Mouse (Mus musculus) cerebellum, postnatal 14 days (tissue): ENCODE results near the gene Vmn1r44.
"Not testable (repeated sequence)": the region's sequence is repeated elsewhere in the genome, so short reads cannot be mapped to it uniquely, and the experiment has no call there.

ENCODE experiments used
- DNase-seq, 2 experiments: peaks; one replicate each; pipeline ENCODE4 v3.0.0; 2021; ENCODE audit warnings: mixed read lengths in 2 of 2

Gene Vmn1r44

DNA sequence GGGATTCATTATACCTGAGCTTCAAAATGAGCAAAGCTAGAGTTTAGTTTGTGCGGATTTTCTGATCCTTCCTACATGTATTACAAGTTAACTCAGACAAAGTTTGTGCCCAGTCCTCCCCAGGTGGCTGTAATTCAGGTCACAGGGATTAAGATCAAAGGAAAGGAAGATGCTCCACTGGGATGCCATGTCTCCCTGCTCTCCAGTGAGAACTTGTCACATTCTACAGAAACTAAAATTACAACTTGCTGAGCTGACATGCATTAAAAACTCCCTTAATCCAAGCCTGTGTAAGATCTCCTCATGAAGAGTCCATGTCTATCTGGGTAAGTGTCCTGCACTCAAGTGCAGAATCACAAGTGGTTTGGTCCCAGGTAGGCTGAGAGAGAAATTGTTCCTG lies at the start of gene Vmn1r44:
Gene Vmn1r44, plus strand, starts transcription at position 301 of the 400 bp plus-strand sequence.
- no peak for DNase-seq

GRCm38 (mm10) chr6:89857552-89857951 lies 25.9 kb upstream of the Vmn1r44 start:
- no peak for DNase-seq

DNA sequence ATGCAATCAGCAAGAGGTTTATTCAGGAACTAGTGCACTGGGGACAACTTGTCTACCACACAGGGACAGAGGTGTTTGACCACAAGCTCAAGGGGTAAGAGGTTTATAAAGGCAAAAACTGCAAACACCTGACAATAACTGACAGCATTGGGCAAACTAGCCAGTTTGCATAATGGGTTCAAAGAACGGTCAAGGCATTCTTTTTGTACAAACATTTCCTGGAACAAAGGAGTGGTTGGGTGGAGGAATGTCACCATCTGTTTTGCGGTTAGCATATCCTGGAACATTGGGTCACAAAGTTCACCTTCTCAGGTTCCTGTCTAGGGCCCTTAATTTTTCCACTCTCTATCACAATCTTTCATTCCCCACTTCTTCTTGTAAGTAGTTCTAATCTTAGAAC lies 23.6 kb upstream of the Vmn1r44 start:
- DNase-seq = no peak

- no peak for DNase-seq
Observed at GRCm38 (mm10) chr6:89863792-89864191, 19.7 kb upstream of the Vmn1r44 start.

GRCm38 (mm10) chr6:89867276-89867675 lies 16.2 kb upstream of the Vmn1r44 start:
- DNase-seq = no peak

DNA sequence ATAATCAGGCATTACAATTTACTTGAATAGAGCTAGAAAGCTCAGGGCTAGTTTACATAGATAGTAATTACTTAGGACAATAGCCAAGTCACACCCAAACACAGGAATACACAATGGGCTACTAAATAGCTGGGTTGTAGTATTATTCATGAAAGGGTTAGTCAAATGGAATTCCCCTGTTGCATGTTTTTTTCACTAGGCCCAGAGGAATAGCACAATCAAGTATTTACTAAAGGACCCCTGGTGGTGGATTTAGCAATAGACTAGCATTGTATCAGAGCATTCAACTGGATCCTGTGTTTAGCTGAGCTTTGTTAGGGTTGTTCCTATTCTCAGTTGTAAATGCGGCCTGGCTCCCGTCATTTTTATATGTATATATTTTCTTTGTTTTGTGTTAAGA lies 15.5 kb upstream of the Vmn1r44 start:
- DNase-seq = no peak

- not testable (repeated sequence) for DNase-seq
Observed at GRCm38 (mm10) chr6:89876313-89876712, 7.1 kb upstream of the Vmn1r44 start, which contains the start of the genes Vmn1r42 and Vmn1r43. TSS of gene Vmn1r42 (minus strand) at chr6:89876413. TSS of gene Vmn1r43 (minus strand) at chr6:89876413.

DNA sequence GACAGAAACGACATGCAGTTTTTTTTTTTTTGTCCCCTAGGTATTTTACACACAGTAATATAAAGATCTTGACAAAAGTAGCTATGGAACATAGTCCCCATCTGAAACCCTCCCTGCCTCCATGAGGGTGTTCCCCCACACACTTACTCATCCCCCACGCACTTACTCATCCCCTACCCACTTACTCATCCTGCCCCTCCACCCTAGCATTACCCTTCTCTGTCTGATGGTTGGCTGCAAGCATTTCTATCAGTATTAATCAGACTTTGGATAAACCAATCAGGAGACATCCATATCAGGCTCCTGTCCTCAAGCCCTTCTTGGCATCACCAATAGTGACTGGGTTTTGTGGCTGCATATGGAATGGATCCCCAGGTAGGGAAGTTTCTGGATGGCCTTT lies 6.5 kb upstream of the Vmn1r44 start:
- DNase-seq = no peak

- no peak for DNase-seq
Observed at GRCm38 (mm10) chr6:89880867-89881266, 2.6 kb upstream of the Vmn1r44 start.

DNA sequence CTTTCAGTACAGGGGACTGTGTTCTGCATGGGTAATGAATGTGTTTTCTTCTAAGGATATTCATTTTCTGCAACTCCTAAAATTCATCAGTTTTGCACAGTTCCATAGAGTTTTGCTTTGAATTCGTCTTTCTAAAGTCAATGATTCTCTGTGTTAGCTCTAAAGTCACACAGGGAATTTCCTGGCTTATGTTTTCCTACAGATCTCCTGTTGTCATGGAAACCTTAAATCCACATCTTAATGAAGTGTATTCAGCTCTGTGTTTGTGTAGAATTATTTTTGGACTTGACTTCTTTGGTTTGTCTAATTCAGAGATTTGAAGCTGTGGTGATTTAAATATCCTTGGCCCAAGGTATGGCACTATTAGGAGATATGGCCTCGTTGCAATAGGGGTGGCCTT lies 352 bp downstream of the Vmn1r44 start:
- DNase-seq = no peak

GRCm38 (mm10) chr6:89940498-89940897 lies 57.0 kb downstream of the Vmn1r44 start, which contains the start of gene Vmn1r45:
TSS of gene Vmn1r45 (minus strand) at chr6:89940598.
- not testable (repeated sequence) for DNase-seq

DNA sequence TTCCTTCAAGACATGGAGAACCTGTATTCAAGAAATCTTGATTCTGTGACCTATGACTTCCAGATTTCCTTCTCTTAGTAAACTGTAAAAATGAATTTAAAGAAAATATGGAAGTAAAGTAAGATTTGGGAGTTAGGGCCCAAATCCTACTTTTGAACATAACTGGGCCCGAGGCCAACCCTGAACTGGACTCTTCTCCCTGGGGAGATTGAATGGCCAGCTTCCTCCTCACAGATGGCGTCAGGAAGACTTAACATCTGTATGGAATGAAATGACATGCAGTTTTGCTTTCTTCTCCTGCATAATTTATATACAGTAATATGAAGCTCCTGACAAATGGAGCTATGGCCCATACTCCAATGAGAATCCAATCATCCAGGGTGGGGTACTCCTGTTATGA lies 57.5 kb downstream of the Vmn1r44 start:
- no peak for DNase-seq
